Mouse (Mus musculus) inflammation-experienced regulatory T-cells, adult 16 weeks (primary cell): ENCODE results near the gene Prkaa1. TPM values are rescaled to one million over a fixed set of nuclear protein-coding genes. Genes with fewer than 3 reads are reported as not detected.

ENCODE experiments used
- polyA plus RNA-seq: library from polyadenylated mRNA; unstranded; fragments of 100-300 nt; shearing (Covaris generic); gene quantifications from one replicate; pipeline ENCODE4 v1.2.1, GENCODE M21; 2017

Gene Prkaa1
- polyA plus RNA-seq = 43.9 TPM

DNA sequence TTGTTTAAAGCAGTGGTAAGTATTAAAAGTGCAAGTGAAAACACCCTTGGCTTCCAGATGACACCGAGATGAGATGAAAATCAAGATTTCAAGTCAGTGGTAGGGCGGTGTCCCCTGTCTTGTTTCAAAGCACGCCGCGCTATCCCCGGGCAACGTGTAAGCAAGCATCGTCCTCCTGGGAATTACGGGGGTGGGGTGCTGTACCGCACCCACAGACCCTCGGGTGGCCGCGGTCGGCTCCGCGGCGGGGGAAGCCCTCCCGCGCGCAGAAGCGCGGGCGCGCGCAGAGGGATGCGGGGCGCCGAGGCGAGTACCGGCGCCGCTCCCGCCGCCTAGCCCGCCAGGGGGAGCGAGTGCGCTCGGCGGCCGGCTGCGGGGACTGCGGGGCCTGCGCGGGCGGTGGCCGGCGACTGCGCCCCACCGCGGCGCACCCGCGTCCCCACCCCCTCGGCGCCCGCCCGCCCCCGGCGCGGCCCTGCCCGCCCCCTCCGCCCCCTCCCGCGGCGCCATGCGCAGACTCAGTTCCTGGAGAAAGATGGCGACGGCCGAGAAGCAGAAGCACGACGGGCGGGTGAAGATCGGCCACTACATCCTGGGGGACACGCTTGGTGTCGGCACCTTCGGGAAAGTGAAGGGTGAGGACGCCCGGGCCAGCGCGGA lies at the start of gene Prkaa1:
Gene Prkaa1, plus strand, starts transcription at position 501 of the 660 bp plus-strand sequence.

GRCm38 (mm10) chr15:5107686-5108654 lies 35.7 kb upstream of the Prkaa1 start, which contains the start of gene Card6:
Gene Card6 (minus strand): TSS chr15:5108539.

DNA sequence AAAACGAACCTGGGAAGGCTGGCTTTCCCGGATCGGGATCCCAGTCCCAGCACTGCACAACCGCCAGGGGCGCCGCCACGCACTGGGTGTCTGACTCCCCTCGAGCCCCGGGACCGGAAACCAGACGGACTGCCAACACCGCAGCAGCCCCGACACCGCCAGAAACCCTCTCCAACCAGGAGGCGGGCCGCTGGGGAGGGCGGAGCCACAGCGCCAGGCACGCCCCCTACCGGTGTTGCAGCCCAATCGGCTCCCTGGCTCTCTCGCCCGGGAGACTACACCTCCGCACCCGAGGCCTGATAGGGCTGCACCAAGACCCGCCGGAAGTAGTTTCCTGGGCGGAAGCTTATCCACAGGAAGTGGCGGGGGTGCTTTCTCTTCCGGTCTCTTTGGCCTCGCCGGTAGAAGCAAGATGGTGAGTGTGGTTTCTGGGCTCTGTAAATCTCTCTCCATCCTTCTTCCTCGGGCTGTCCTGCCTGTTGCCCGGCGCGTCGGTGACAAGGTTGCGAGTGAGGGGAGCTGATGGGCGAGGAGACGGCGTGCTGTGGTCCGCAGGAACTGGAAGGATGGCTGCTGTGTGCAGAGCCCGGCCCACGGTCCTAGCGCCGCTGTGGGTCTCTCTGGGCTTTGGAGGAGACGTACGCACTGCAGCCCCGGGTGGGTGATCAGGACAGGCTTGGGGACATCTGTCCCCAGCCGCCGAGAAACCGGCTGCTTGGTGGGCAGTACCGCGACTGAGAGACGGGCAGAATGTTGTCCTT lies 27.2 kb upstream of the Prkaa1 start, which contains the start of gene Rpl37:
Gene Rpl37, plus strand, starts transcription at position 376 of the 761 bp plus-strand sequence.

DNA sequence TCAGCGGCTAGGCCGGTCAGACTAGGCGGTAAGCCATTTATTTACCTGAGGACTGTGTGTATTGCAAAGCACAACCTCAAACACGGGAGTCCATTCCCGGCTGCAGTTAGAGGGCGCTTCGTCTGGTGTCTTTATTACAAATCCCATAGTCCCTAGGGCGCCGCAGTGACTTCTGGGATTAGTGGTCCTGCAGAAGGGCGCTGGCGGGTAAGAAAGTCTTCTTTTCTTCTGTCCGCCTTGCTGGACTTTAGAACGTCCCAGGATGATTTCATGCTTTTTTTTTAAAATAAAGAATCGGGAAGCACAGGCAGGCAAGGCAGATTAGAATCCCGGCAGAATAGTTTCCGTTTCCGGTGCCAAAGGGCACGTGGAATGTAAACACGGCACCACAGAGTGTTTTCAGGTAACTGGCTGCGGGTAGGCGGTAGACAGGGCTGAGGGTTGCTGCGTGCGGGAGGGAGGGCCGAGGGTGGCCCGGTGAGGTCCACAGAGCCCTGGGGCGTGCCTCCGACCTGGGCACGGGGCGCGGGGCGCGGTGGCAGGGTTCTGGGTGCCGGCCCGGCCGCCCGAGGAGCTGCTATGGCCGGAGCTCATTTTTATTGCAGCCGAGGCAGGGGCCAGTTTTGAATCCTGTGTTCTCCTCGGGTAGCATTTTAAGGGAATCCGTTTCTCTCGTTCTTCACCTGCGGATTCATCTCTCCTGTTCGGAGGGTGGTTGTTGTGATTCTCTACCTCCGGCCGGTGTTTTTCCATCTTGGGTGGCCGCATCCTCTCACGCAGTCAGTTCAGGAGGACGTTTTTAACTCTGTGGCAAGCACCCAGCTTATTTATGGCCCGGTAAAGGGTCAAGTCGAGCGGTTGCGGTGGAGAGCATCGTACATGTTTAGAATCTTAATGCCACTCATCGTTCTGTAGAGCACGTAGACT lies 42.0 kb downstream of the Prkaa1 start, which contains the start of gene Ttc33:
Gene Ttc33, plus strand, starts transcription at position 160 of the 927 bp plus-strand sequence.

Other genes starting within 250 kb of the Prkaa1 start
- not detected for gene Mroh2b, start 245.1 kb upstream of the Prkaa1 start, polyA plus RNA-seq
- gene C7, start 80.1 kb upstream of the Prkaa1 start, polyA plus RNA-seq = not detected
- 78.6 TPM for gene Card6, start 35.3 kb upstream of the Prkaa1 start, polyA plus RNA-seq
- 869 TPM for gene Rpl37, start 27.2 kb upstream of the Prkaa1 start, polyA plus RNA-seq
- gene Ttc33, start 41.7 kb downstream of the Prkaa1 start, polyA plus RNA-seq = 63.3 TPM
- 25.0 TPM for gene Ptger4, start 100.3 kb downstream of the Prkaa1 start, polyA plus RNA-seq